Mouse (Mus musculus) ovary, postnatal 36 days (tissue): ENCODE results near the gene Cfap100.
A peak's percentile ranks its signal among the peaks of the same experiment; 100 is the strongest.

Experiments
- DNase-seq: peaks from one replicate; pipeline ENCODE4 v3.0.0; 2022; ENCODE audit warnings: low spot score, mixed read lengths

Cfap100 gene

DNA sequence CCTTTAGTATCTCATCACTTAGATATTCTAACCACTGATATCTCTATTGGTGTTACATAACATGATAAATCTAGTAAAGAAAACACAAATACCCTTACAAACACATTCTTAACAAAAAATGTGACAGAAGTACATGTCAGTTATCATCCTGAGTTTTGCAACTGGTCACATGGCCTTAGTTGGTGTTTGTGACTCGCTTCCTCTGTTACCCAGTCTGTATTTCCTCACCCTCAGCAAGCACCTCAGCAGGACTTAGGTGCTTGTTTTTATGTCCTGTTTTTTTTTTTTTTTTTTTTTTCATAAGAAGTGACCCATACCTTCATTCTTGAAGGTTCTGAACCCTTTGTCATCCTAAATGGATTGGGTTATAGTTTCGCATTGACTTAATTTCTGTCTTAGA is 50.9 kb downstream of the Cfap100 start:
- DNase-seq, result no peak

DNA sequence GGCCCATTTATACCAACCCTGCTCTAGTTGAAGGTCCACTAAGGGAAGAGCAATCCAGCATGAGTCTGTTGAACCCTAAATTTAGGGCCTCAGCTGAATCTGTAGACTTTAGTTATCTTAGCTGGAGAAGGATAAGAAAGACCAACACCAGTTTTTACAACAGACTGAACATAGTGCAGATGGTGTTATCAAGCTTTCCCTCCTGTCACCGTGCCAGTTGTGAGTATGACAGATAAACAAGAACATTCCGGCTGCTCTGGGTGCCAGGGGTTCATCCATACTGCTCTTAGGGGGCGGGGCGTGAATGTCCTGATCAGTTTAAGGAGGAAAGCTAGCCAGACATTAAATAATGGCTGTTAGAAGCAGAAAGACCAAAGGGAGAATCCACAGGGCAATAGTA is 54.0 kb downstream of the Cfap100 start:
- no peak for DNase-seq

DNA sequence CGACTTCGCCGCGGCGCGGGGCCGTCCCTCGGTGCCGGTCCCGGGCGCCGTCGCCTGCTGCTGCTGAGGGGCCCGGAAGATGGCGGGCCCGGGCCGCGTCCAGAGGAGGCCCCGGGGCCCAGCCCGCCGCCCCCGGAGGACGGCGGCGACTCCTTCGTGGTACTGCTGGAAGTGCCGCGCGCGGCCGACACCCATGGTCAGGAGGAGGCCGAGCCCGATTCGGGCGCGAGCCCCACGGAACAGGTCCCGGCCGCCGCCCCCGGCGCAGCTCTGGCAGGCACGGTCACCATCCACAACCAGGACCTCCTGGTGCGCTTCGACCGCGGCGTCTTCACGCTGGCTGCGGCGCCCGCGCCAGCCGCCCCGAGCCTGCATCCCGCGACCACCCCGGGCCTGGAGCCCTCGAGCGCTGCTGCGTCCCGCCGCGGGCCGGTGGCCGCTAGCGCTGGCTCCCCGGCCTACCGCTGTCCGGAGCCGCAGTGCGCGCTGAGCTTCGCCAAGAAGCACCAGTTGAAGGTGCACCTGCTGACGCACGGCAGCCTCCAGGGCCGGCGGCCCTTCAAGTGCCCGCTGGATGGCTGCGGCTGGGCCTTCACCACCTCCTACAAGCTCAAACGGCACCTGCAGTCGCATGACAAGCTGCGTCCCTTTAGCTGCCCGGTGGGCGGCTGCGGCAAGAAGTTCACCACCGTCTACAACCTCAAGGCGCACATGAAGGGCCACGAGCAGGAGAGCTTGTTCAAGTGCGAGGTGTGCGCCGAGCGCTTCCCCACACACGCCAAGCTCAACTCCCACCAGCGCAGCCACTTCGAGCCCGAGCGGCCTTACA is 58.7 kb downstream of the Cfap100 start:
- DNase-seq, result no peak

DNA sequence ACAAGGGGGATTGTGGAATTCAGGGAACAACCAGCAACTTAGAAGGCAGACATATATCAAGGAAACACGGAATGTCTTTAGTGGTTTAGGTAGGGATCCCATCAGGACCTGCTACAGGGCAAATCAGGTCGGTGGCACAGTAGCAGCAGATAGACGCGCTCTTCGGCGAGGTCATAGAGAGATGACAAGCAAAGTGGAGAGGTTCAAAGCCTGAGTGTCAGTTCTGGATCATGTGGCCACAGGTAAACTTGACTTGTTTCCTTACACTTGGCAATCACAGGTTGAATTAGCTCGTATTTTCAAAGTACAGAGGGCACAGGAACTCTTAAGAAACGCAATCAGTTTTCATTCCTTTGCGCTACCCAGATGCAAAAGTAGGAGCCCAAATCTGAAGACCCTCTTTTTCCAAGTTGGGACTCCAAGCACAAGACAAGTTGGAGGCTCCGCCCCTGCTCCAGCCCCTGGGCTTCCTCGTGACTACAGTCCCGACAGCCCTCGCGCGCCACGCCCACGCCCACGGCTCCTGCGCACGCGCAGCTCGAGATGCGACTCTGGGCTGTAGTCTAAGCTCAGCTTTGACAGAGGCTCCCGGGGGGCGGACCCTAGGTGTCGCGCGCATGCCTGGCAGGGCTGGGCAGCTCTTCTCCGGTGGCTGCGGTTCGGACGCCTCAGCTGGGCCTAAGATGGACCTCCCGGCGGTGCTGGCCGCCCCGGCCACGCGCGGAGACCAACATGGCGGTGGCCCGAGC is 59.4 kb downstream of the Cfap100 start, which contains the start of gene Zxdc:
Gene Zxdc (plus strand): TSS at position 517 of the 749 bp plus-strand sequence.
- peak; percentile 100 for DNase-seq

DNA sequence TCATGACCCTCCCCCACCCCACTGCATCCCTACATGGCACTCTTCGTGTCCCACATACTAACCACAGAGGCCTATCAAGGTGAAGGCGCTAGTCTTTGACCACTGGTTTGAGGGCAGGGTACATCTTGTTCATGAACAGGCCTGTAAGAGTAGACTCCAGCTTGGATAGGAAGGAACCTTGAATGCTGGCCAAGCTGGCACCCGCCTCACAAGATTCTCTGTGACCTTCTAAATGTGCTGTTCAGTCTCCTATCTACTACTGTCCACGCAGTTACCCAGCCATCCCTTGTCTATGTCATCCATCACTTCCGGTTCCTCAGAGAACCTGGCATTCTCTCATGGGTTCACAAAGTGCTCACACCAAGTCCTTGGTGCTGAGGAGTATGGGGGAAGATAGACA is 65.3 kb downstream of the Cfap100 start:
- peak; percentile 58 for DNase-seq

DNA sequence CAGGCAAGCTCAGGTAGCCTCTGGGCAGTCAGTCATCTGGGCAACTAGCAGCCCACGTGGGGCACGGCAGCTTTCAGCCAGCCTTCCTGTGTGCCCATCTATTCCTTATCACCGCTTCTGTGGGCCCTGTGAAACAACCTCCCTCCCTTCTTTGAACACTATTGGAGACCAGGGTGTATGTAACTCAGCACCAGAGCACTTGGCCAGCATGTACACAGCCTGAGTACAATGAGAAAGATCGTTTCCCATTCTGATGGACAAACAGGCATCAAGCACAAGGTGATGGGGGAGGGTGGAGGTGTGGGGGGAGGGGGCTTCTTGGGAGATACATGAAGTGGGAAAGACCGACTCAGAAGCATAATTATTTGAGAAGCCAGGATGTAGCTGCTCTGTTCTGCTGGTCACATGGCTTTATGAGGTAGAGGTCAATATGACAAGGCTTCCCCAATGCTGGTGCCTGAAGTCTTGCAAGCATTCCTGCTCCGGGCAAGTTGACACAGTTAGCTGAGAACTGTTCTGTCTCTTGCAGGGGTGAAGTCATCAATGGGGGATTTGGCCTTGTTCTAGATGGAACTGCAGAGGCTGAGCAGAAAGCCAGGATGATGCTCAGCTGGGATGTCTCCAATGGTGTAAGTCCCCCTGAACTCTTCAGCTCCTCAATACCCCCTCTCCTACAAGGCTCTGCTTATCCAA is 67.5 kb downstream of the Cfap100 start:
- no peak for DNase-seq

DNA sequence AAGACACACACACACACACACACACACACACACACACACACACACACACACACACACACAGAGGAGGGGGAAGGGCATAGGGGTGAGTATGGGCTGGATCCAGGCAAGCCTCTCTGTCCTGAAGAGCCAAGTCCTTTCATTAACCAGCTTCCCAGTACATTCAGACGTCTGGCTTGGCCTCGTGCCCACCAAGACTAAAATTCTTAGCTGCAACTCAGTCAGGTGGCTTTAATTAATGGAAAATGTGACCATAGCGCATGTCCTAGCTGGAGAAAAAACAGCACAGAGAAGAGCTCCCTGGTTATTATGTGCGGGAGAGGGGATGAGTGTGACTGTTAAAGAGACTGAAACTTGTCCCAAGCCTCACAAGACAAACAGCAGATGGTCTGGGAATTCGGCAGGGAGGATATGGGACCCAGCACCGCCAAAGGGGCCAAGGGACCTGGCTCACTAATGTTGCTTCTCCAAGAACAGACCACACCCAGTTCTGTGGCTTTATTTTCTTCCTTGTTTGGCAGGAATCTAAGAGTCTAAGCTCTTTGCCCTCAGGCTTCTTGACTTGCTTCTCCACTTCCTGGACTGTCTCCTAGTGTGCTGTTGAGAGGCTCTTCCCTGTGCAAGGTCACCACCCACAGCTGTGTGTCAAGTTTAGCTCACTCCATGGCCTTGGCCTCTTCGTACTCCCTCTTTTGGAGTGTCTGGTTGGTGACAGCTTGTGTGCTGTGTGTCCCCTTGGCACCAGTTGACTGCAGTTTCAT is 68.4 kb downstream of the Cfap100 start:
- peak; percentile 50 for DNase-seq

DNA sequence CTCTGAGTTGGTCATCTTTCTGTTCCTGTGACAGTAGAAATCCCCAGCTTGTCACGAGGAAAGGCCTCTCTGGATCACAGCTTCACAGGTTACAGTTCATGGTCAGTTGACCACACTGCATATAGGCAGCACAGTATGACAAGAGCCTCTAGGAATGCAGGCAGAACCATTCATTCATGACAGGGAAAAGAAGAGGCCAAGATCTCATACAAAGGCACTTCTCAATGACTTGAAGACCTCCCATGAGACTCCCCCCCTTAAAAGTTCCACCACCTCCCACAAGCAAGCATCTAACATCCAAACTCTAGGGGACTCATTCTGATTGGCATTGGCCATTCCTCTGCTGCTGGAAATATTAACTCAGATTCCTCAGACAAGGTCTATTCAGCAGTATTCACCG is 69.2 kb downstream of the Cfap100 start:
- DNase-seq, result no peak

DNA sequence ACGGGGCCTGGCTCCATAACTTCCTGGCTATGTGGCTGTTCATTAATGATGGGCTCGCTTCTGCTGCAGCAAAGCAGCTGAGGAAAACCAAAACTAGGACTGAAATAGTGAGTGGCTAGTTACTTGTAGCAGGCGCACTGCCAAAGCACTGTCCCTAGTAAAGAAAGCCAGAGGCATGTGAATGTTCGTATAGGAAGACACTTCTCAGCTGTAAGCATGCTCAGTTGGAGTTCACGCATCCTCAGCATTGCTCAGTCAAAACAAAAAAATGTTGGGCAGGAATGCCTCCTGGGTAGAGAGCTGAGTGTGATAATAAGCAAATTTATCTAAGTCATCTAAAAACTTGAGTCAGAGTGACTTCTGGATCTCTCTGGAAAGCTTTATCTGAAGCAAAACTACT is 70.5 kb downstream of the Cfap100 start:
- DNase-seq, result no peak
